Mouse (Mus musculus) bone marrow macrophage, adult 2 months (primary cell): ENCODE measurements at regions not wholly inside any gene's neighbourhood (a gene's known extent, or its start where the extent isn't known, plus 50 kb on each side); places are given as distances from the start of the nearest gene placed in this dataset.

ENCODE experiments used
- H3K27ac ChIP-seq: 2 replicates; pipeline ENCODE4 v1.5.1; 2012; ENCODE audit warnings: low read depth, low read length; ENCODE audit not compliant: insufficient read depth
- H3K4me1 ChIP-seq: 2 replicates; pipeline ENCODE4 v1.6.1; 2012; ENCODE audit warnings: low read length; ENCODE audit not compliant: control insufficient read depth, insufficient read depth
- H3K4me3 ChIP-seq: 2 replicates; pipeline ENCODE4 v1.5.1; 2012; ENCODE audit warnings: mild to moderate bottlenecking, low read length, moderate library complexity; ENCODE audit not compliant: insufficient read depth
- CTCF ChIP-seq: IDR thresholded peaks from 2 replicates; pipeline ENCODE4 v1.5.1; 2012; ENCODE audit warnings: low read depth, mild to moderate bottlenecking, low read length, moderate library complexity
- POLR2A ChIP-seq: IDR thresholded peaks from 2 replicates; pipeline ENCODE4 v1.6.1; 2012; ENCODE audit warnings: mild to moderate bottlenecking, low read depth, low read length, borderline replicate concordance

DNA sequence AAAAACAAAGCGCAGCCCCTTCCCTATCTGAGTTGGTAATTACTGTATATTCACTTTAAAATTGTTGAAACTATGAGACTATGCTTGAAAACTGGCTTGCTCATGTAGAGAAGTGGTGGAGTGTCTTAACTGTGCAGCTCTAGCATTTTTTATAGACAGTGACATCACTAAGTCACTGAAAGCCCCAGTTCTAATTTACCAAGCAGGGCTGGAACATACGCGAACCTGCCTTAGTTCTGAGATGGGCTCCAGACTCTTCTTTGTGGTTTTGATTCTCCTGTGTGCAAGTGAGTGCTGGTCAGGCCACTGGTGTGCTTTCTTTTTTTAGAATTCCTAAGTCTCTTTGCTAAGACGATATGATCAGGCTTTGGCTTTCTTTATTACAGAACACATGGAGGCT lies 94.6 kb upstream of the 2210010C04Rik start:
- Histone ChIP-seq H3K4me3 (no peak overlapping the region), H3K4me1 (no peaks in the 10 kb centered on the region), H3K27ac (no peak overlapping the region)
- TF ChIP-seq CTCF (no peak), POLR2A (no peak)

DNA sequence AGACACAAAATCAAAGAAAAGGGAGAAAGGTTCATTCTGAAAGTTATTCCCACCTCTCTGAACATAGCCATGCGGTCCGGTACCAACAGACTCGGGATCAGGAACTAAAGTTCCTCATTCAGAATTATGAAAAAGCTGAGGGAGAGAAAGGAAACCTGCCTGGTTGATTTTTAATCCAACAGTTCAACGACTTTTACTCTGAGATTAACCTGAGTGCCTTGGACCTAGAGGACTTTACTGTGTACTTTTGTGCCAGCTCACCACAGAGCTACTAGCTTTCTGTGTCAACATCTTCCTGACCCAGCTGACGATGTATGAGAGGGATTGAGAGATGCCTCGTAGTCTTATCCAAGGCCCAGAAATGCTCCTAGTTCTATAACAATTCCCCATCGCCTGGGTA lies 92.5 kb upstream of the 2210010C04Rik start:
- TF ChIP-seq CTCF (no peak), POLR2A (no peak)
- H3K27ac ChIP-seq: no peak overlapping the region

DNA sequence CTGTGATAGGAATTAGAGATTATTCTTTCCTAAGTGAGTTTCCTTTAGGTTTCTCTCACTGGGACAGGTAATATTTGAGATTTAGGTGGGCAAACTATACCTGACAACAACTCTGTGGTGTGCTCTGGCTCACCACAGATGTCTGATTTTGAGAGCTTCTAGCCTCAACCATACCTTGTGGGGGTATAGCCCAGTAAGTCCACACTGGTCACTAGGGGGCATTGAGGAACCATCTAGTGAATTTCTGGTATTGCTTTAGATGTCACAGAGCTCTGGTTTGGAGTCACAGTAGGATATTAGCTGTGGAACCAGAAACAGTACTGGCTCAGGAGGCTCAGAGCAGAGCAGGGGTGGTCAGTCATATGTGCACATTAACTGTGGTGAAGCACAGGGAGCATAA lies 91.5 kb upstream of the 2210010C04Rik start:
- no peaks in the 10 kb centered on the region for H3K4me1 ChIP-seq
- H3K4me3 ChIP-seq: no peak overlapping the region
- no peak overlapping the region for H3K27ac ChIP-seq
- no peak for TF ChIP-seq POLR2A
- TF ChIP-seq CTCF: no peak

More for the DNA sequence above, 92.5 kb upstream of the 2210010C04Rik start:
- no peaks in the 10 kb centered on the region for H3K4me1 ChIP-seq
- H3K4me3 ChIP-seq: no peak overlapping the region

DNA sequence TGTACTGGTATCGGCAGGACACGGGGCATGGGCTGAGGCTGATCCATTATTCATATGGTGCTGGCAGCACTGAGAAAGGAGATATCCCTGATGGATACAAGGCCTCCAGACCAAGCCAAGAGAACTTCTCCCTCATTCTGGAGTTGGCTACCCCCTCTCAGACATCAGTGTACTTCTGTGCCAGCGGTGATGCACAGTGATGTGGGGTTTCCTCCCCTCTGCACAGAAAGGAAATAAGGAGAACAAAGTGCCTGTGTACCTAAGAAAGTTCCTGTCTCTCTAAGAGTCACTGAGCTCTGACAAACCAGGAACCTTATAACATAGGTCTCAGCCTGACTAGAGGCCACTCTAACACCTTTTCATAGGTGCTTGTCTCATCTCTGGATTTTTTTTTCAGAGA lies 86.3 kb upstream of the 2210010C04Rik start:
- no peaks in the 10 kb centered on the region for H3K4me1 ChIP-seq
- TF ChIP-seq CTCF (no peak), POLR2A (no peak)
- H3K27ac ChIP-seq: no peak overlapping the region
- H3K4me3 ChIP-seq: no peak overlapping the region

DNA sequence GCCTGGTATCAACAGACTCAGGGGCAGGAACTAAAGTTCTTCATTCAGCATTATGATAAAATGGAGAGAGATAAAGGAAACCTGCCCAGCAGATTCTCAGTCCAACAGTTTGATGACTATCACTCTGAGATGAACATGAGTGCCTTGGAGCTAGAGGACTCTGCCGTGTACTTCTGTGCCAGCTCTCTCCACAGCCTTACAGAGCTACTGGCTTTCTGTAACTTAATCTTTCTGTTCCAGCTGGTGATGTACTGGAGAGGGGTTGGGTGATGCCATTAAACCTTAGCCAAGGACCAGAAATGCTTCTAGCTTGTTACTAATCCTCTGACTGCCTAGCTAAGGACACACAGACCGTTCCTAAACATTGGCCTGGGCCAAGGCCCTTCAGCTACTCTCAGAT lies 83.9 kb upstream of the 2210010C04Rik start:
- no peak overlapping the region for H3K4me3 ChIP-seq
- H3K27ac ChIP-seq: no peak overlapping the region
- no peak for TF ChIP-seq CTCF
- TF ChIP-seq POLR2A: no peak
- no peaks in the 10 kb centered on the region for H3K4me1 ChIP-seq

DNA sequence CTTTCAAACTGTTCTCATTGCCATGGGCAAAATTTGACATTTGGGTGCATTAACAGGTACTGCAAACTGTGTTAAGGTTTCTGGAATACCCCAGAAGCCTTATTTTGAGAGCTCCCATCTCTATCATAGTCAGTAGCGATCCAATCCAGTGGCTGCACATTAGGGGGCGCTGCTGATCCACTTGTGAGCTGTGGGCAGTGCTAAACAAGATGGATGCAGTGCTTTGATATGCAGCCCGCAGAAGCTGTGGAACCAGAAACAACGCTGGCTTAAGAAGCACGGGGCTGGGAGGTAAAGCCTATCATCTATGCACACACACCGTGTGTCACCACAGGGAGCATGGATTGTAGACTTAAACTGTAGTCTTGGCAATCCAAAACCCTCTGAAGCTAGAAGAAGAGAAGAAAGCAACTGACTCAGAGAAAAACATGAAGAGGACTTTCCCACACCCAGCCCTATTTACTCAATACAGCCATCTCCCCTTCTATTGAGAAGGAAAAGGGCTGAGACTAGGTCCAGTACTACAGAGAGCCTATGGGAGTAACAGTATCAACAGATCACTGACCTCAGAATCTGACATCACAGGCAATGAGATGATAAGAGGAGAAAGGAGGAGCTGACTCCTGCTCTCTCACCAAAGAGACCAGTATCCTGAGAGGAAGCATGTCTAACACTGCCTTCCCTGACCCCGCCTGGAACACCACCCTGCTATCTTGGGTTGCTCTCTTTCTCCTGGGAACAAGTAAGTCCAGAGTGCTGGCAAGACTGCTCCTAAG lies 83.1 kb upstream of the 2210010C04Rik start:
- Histone ChIP-seq H3K4me3 (no peak overlapping the region), H3K27ac (no peak overlapping the region), H3K4me1 (no peaks in the 10 kb centered on the region; the same call in 1 of the 2 replicates)
- no peak for TF ChIP-seq POLR2A
- TF ChIP-seq CTCF: 0 out of 2 replicates have a peak, but pooled peaks have one; percentile 9

DNA sequence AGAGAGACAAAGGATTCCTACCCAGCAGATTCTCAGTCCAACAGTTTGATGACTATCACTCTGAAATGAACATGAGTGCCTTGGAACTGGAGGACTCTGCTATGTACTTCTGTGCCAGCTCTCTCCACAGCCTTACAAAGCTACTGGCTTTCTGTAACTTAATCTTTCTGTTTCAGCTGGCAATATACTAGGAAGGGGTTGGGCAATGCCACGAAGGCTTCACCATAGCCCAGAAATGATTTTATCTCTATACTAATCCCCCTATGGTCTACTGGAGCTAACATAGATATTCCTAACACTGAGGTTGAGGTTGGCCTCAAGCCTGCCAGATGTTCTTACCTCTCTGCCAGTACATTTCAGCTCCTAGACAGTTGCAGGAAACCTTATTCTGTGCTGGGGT lies 78.6 kb upstream of the 2210010C04Rik start:
- H3K27ac ChIP-seq: no peak overlapping the region

DNA sequence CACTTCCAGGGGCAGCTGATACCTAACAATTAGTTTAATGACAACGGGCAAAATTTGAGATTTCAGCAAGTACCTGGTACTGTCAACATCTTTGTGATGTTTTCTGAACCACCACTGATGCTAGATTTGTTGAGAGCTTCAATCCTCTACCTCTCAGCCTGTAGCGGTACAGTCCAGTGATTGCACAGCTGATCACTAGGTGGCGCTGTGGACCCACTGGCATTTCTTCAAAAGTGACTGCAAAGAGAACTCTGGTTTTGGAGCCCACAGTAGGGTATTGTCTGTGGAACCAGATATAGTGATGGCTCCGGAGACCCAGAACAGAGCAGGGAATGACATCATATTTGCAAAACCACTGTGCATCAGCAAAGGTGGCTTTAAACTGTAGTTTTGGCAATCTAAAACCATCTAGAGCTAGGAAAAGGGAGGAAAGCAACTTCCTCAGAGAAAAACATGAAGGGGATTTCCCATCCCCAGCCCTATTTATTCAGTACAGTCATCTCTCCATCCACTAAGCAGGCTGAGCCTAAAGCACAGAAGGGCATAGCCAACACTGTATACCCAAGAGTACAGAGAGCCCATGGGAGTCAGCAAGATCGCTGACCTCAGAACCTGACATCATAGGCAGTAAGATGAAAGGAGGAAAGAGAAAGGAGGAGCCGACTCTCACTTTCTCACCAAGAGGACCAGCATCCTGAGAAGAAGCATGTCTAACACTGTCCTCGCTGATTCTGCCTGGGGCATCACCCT lies 77.7 kb upstream of the 2210010C04Rik start:
- Histone ChIP-seq H3K4me1 (peaks cover 5% of the 10 kb centered on the region), H3K27ac (no peak overlapping the region), H3K4me3 (no peak overlapping the region)
- TF ChIP-seq POLR2A (no peak), CTCF (peak; percentile 66)

More for the DNA sequence above, 78.6 kb upstream of the 2210010C04Rik start:
- Histone ChIP-seq H3K4me3 (no peak overlapping the region), H3K4me1 (peaks cover 5% of the 10 kb centered on the region)
- no peak for TF ChIP-seq POLR2A
- no peak for TF ChIP-seq CTCF

DNA sequence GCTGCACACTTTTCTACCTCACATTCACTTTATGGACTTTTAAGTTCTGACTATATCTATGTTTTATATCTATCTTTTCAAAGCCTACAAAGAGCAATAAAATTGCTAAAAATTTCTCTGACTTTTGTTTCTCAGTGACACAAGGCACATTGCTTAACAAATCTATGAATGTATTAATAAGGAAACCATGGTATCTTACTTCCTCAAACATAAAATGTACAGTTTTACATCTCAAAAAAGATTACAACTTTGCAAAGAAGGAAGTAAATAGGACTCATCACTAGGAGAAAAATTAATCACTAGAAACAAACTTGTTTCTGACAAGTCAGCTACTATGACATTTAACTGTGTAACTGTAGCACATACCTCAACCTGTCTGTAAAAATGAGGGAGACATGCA lies 76.5 kb upstream of the 2210010C04Rik start:
- 0 out of 2 replicates have a peak overlapping the region, but pooled peaks have one; percentile 12 for H3K27ac ChIP-seq
- H3K4me1 ChIP-seq: peaks cover 5% of the 10 kb centered on the region
- no peak overlapping the region for H3K4me3 ChIP-seq
- TF ChIP-seq POLR2A (no peak), CTCF (no peak)

DNA sequence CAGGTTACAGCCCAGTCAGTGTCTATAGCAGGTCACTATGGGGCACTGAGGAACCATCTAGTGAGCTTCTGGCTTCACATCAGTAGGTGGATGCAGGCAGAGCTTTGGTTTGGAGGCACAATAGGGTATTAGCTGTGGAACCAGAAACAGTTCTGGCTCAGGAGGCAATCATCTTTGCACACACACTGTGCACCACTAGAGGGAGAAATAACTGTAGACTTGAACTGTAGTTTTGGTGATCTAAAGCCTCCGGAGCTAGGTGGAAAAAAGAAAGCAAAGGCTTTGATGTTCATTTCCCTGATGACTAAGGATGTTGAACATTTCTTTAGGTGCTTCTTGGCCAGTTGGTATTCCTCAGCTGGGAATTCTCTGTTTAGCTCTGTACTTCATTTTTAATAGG lies 73.6 kb upstream of the 2210010C04Rik start:
- Histone ChIP-seq H3K27ac (no peak overlapping the region), H3K4me1 (peaks cover 5% of the 10 kb centered on the region), H3K4me3 (no peak overlapping the region)
- no peak for TF ChIP-seq POLR2A
- no peak for TF ChIP-seq CTCF
